Mouse (Mus musculus) bone marrow, adult 2 months (tissue): ENCODE measurements at regions not wholly inside any gene's neighbourhood (a gene's known extent, or its start where the extent isn't known, plus 50 kb on each side); places are given as distances from the start of the nearest gene placed in this dataset.

Source experiments
- CTCF ChIP-seq: fragments of 200-500 bp; IDR thresholded peaks from 2 replicates; pipeline ENCODE4 v1.5.1; 2011; ENCODE audit warnings: low read length, control low read depth; ENCODE audit not compliant: control insufficient read depth, insufficient read depth
- POLR2A ChIP-seq: fragments of 200-500 bp; IDR thresholded peaks from 2 replicates; pipeline ENCODE4 v1.6.1; 2011; ENCODE audit warnings: low read depth, mild to moderate bottlenecking, control low read depth, low read length, borderline replicate concordance; ENCODE audit not compliant: control insufficient read depth

GRCm38 (mm10) chr19:27087344-27087743 is 128.9 kb upstream of the Vldlr start:
- no peak for TF ChIP-seq POLR2A
- TF ChIP-seq CTCF = no peak
